Mouse (Mus musculus) urinary bladder, postnatal 14 days (tissue): ENCODE measurements at regions not wholly inside any gene's neighbourhood (a gene's known extent, or its start where the extent isn't known, plus 50 kb on each side); places are given as distances from the start of the nearest gene placed in this dataset.
"Not testable (repeated sequence)": the region's sequence is repeated elsewhere in the genome, so short reads cannot be mapped to it uniquely, and the experiment has no call there.

Experiments used
- DNase-seq: peaks from one replicate; pipeline ENCODE4 v3.0.0; 2021; ENCODE audit warnings: low spot score

DNA sequence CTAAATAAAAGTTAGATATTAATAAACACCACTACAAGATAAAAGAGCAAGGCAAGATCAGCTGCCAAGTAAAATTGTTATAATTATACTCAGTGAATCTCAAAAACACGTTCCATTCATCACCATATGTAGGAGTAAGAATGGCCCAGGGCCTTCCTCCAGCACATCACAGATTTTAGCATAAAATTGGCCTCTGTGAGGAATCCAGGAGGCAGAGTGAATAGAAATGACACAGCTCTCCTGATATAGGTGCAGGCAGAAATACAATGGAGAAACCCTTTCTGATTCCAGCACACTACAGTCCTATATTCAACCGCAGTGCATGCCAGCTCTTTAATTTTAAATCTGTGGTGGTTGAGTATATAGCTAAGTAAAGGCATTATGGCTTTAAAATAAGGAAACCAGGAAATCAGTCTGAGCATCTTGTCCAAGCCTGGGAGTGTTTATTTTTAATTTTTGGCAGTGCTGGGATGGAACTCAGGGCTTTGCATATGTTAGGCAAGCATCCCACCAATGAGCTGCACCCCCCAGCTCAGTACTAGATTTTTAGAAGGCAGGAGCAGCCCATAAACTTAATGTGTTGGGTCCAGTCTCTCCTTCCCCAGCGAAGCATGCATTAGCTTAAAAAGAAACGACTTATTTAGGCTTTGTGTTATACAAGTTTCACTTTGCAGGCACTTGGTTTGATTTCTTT is 158.3 kb upstream of the Ptprz1 start:
- DNase-seq = no peak

GRCm38 (mm10) chr6:22716144-22716856 is 159.0 kb upstream of the Ptprz1 start:
- DNase-seq = no peak

DNA sequence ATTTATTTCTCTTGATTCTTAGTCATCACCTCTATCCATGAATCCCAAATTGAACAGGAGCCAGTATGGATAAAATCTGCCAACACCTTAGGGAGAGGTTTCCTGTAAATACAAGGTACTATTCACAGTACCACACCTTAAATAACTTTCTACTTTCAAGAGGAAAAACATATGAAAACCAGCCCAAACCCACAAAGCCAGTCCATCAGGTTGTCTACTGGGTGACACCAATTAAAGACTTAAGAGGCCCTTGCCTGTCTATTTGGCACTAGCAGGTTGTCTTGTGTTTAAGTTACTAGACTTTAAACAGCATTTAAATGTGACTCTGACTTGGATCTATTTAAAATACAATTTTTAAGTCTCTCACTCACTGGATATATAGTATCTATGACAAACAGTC is 177.1 kb upstream of the Ptprz1 start:
- no peak for DNase-seq

- no peak for DNase-seq
These were observed 186.6 kb upstream of the Ptprz1 start for GRCm38 (mm10) chr6:22688678-22689126.

GRCm38 (mm10) chr6:22674586-22674929 is 200.7 kb upstream of the Ptprz1 start:
- no peak for DNase-seq

GRCm38 (mm10) chr6:22673919-22674585 is 201.2 kb upstream of the Ptprz1 start:
- DNase-seq = no peak

GRCm38 (mm10) chr6:22671524-22671923 is 203.8 kb upstream of the Ptprz1 start:
- DNase-seq = no peak

DNA sequence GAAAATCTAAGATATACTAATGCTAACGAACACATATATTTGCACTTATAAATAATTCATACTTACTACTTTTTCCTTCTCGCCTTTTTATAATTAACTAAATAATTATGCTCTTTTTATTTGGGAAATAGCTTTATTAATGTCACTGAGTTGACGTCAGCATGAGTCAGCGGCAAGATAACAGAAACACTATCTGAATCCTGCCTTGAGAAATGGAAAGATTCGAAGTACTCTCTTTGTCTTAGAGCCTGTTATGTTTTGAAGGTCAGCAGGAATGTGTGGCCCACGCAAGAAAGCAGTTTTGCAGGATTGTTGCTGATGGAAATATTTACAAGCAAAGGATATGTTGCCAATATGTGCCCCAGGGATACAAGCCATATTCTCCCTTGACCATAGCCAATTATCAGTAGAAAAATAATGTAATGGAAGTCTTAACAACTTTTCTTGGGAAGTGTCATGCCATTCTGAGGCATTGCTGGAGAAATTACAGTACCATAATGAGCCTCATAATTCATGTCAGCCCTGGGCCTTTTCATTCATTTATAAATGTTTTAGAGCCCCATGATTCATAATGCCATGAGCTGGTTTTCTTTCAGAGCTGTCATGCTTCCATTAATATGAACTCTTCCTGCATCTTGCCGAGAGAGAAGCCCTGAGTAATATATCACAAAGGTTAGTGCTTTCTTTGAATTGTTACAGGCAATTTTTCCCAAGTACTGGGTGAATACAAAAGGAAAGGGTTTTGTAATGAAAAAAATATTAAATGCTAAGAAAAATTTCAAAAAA is 206.9 kb upstream of the Ptprz1 start:
- DNase-seq = no peak

DNA sequence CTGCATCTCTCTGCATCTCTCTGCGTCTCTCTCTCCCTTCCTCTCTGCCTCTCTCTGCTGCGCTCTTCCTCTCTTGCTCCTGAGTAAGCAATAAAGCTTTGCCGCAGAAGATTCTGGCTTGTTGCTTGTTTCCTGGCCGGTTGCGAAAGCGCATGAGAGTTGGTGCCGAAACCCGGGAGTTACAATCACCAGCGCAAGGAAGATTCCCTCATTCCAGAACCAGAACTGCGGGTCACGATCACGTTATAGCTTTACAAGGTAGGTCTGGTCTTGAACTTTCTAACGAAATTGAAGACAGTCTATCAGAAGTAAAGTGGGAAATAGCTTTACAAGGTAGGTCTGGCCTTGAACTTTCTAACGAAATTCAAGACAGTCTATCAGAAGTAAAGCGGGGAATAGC is 217.9 kb upstream of the Ptprz1 start:
- not testable (repeated sequence) for DNase-seq

GRCm38 (mm10) chr6:22640100-22640499 is 235.2 kb upstream of the Ptprz1 start:
- no peak for DNase-seq

DNA sequence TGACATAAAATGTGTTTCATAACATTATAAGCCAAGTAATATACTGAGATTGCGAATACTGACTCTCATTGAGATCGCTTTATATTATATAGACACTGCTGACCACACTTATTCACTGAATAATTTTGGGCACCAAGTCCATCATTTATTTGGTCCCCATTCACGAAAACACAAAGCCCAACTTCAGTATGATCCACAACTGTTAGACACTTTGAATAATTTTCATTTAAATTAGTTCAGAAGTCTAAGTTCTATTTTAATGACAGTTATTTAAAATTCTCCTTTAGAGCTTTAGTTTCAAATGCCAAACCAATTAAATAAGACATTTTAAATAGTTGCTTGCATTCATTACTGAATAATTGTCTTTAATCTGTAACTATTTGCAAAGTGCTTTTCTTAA is 240.2 kb upstream of the Ptprz1 start:
- no peak for DNase-seq

- DNase-seq = no peak
These were observed 240.6 kb upstream of the Ptprz1 start for GRCm38 (mm10) chr6:22634740-22635139.

GRCm38 (mm10) chr6:22591592-22591991 is 235.5 kb upstream of the Fam3c start:
- DNase-seq = no peak

DNA sequence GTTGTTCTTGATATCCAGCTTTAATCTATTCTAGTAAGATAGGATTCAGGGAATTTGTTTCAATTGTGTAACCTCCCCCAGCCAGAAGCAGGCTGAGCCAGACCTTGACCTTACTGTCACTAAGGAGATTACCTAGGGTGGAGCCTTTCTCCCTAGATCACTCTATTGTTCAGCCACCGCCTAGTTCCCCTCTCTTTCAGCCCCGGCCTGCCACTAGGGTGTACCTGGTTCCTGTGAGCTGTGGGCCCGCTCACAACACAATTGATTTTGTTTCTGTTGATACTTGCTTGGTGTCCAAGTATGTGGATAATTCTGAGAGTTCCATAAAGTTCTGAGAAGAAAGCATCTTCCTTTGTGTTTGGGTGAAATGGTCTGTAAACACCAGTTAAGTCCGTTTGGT is 228.8 kb upstream of the Fam3c start:
- no peak for DNase-seq

DNA sequence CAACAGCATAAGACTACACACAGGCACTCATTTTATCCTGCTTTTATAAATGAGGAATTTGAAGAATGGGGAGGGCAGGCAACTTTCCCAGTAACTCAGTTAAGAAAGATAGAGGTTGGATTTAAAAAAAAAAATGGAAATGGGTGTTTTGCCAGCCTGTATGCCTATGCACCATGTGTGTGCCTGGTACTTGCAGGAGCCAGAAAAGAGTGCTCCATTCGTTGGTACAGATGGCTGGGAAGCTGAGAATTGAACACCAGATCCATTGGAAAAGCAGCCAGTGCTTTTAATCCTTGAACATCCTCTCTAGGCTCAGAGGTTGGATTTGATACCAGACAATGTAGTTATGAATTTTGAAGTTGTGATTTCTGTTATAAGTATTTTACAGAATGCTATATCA is 216.9 kb upstream of the Fam3c start:
- DNase-seq = no peak

- DNase-seq = no peak
These were observed 211.8 kb upstream of the Fam3c start for GRCm38 (mm10) chr6:22567891-22568290.

GRCm38 (mm10) chr6:22548296-22549245 is 192.5 kb upstream of the Fam3c start:
- no peak for DNase-seq

DNA sequence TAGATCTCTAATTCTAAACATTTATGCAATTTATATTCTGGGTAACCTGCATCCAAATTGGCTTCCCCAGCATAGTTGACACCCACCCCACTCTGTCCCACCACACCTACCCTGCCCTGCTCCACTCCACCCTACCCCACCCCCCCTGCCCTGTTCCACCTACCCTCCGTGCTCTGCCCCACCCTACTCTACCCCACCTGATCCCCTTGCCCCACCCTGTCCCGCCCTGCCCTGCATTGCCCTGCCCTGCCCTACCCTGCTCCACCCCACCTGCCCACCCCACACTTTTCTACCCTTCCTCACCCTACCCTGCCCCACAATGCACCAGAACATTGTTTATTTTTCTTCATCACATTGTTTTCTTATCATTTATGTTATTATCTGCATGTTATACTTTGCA is 185.6 kb upstream of the Fam3c start:
- DNase-seq = no peak

GRCm38 (mm10) chr6:22538254-22538653 is 182.2 kb upstream of the Fam3c start:
- no peak for DNase-seq

DNA sequence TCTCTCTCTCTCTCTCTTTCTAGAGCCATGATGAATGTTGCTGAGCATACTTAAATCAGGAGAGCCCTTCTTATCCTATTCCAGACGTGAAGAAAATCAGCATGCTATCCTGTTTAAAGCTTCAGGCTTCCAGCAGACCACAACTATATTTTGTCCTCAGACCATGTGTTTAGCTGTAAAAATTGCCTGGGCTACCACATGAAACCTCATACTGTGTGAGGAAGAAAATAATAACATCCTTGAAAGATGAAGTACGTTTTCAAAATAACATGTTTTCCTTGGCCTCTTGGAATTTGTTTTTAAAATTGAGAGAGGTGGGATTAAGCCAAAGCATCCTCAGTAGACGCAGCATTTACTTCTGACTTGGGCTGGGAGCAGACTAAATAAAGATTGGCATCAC is 168.3 kb upstream of the Fam3c start:
- no peak for DNase-seq

- DNase-seq = no peak
These were observed 167.7 kb upstream of the Fam3c start for GRCm38 (mm10) chr6:22523582-22524234.
